Mouse (Mus musculus) spleen, adult 2 months (tissue): Measurements from ENCODE around the gene Sema3e. TPM values are rescaled to one million over a fixed set of nuclear protein-coding genes. Genes with fewer than 3 reads are reported as not detected.

Source experiments
- DNase-seq, 2 experiments: peaks; one replicate each; pipeline versions ENCODE4 v3.0.0 to v3.0.0-alpha.2; 2012 to 2021; ENCODE audit warnings: low spot score in 2 of 2, low read depth in 1 of 2
- H3K27ac ChIP-seq: fragments of 200-500 bp; 2 replicates; pipeline ENCODE4 v1.5.1; 2012; ENCODE audit warnings: low read length, inconsistent platforms; ENCODE audit not compliant: insufficient read depth
- H3K27me3 ChIP-seq: fragments of 200-500 bp; 2 replicates; pipeline ENCODE4 v1.6.1; 2012; ENCODE audit warnings: mild to moderate bottlenecking, moderate library complexity, low read length, inconsistent platforms; ENCODE audit not compliant: control insufficient read depth, insufficient read depth
- H3K36me3 ChIP-seq: fragments of 200-500 bp; 2 replicates; pipeline ENCODE4 v1.6.1; 2012; ENCODE audit warnings: mild to moderate bottlenecking, low read length, inconsistent platforms; ENCODE audit not compliant: control insufficient read depth, insufficient read depth
- H3K4me1 ChIP-seq: fragments of 200-500 bp; 2 replicates; pipeline ENCODE4 v1.6.1; 2011; ENCODE audit warnings: inconsistent platforms; ENCODE audit not compliant: control insufficient read depth, insufficient read depth, insufficient read length
- H3K4me3 ChIP-seq: fragments of 200-500 bp; 2 replicates; pipeline ENCODE4 v1.5.1; 2011; ENCODE audit warnings: mild to moderate bottlenecking, inconsistent platforms; ENCODE audit not compliant: insufficient read depth, insufficient read length; ENCODE audit errors: extremely low read depth
- CTCF ChIP-seq: fragments of 200-500 bp; IDR thresholded peaks from 2 replicates; pipeline ENCODE4 v1.5.1; 2011; ENCODE audit warnings: mild to moderate bottlenecking, inconsistent platforms; ENCODE audit not compliant: insufficient read depth, insufficient read length, insufficient replicate concordance; ENCODE audit errors: extremely low read depth
- POLR2A ChIP-seq: fragments of 200-500 bp; IDR thresholded peaks from 2 replicates; pipeline ENCODE4 v1.6.1; 2011; ENCODE audit warnings: low read depth, low read length, inconsistent platforms
- WGBS: fragments of 180-500 bp; shearing (Covaris S2); methylation state at CpG from one replicate; pipeline ENCODE4 v1.1.7; 2018; 5-methylcytosine and 5-hydroxymethylcytosine counted together
- polyA plus RNA-seq: library from polyadenylated mRNA; depleted of rRNA; stranded (reverse); fragments of >200 nt; gene quantifications from 2 replicates; pipeline ENCODE4 v1.2.3, GENCODE M21; 2012; rRNA removed

The Sema3e gene
- 0.05 TPM in 1 of 2 replicates, not detected in the other for polyA plus RNA-seq

- Histone ChIP-seq H3K27me3 (no peaks in the 10 kb centered on the region; the same call in 1 of the 2 replicates), H3K27ac (no peak within 1 kb of the TSS), H3K4me1 (no peaks in the 10 kb centered on the region), H3K36me3 (no peaks in the 10 kb centered on the region), H3K4me3 (no peak within 1 kb of the TSS)
- TF ChIP-seq CTCF (no peak), POLR2A (no peak)
- WGBS: 7% methylated on average over 47 of the region's 47 CpGs
- DNase-seq: no peak
Observed at GRCm38 (mm10) chr5:14025205-14026124, at the start of gene Sema3e. Gene Sema3e (plus strand): TSS chr5:14025276.

GRCm38 (mm10) chr5:13977576-13977975, 47.5 kb upstream of the Sema3e start:
- no peak for TF ChIP-seq POLR2A
- no peak for TF ChIP-seq CTCF
- WGBS: 76% methylated on average over 3 of the region's 3 CpGs

GRCm38 (mm10) chr5:13979156-13979555, 45.9 kb upstream of the Sema3e start:
- H3K4me3 ChIP-seq: no peak overlapping the region
- DNase-seq: no peak
- TF ChIP-seq CTCF (no peak), POLR2A (no peak)
- no peaks in the 10 kb centered on the region for H3K36me3 ChIP-seq
- H3K27me3 ChIP-seq: no peaks in the 10 kb centered on the region
- no peak overlapping the region for H3K27ac ChIP-seq
- no peaks in the 10 kb centered on the region for H3K4me1 ChIP-seq
- 86% methylated on average over 4 of the region's 4 CpGs for WGBS

More at GRCm38 (mm10) chr5:13977576-13977975, 47.5 kb upstream of the Sema3e start:
- no peaks in the 10 kb centered on the region for H3K27me3 ChIP-seq
- H3K4me3 ChIP-seq: no peak overlapping the region
- H3K27ac ChIP-seq: no peak overlapping the region
- H3K36me3 ChIP-seq: no peaks in the 10 kb centered on the region
- no peak for DNase-seq
- no peaks in the 10 kb centered on the region for H3K4me1 ChIP-seq

GRCm38 (mm10) chr5:13982417-13983054, 42.5 kb upstream of the Sema3e start:
- no peak overlapping the region for H3K27ac ChIP-seq
- WGBS: 73% methylated on average over 7 of the region's 7 CpGs
- H3K27me3 ChIP-seq: no peaks in the 10 kb centered on the region
- no peak overlapping the region for H3K4me3 ChIP-seq
- no peak for DNase-seq
- no peaks in the 10 kb centered on the region for H3K4me1 ChIP-seq
- H3K36me3 ChIP-seq: no peaks in the 10 kb centered on the region
- TF ChIP-seq CTCF (no peak), POLR2A (no peak)

GRCm38 (mm10) chr5:13983608-13984007, 41.5 kb upstream of the Sema3e start:
- WGBS: 30% methylated on average over 4 of the region's 4 CpGs
- DNase-seq: no peak
- no peak overlapping the region for H3K4me3 ChIP-seq
- H3K27me3 ChIP-seq: no peaks in the 10 kb centered on the region
- no peak overlapping the region for H3K27ac ChIP-seq
- H3K4me1 ChIP-seq: no peaks in the 10 kb centered on the region
- H3K36me3 ChIP-seq: no peaks in the 10 kb centered on the region
- no peak for TF ChIP-seq CTCF
- TF ChIP-seq POLR2A: no peak

GRCm38 (mm10) chr5:13985669-13986068, 39.4 kb upstream of the Sema3e start:
- WGBS: 72% methylated on average over 3 of the region's 3 CpGs
- H3K36me3 ChIP-seq: no peaks in the 10 kb centered on the region
- H3K4me1 ChIP-seq: no peaks in the 10 kb centered on the region
- H3K27me3 ChIP-seq: no peaks in the 10 kb centered on the region
- H3K27ac ChIP-seq: no peak overlapping the region
- TF ChIP-seq CTCF: no peak
- no peak for TF ChIP-seq POLR2A
- no peak for DNase-seq
- no peak overlapping the region for H3K4me3 ChIP-seq

- no peak for DNase-seq
- no peak overlapping the region for H3K4me3 ChIP-seq
- H3K4me1 ChIP-seq: no peaks in the 10 kb centered on the region
- H3K27ac ChIP-seq: no peak overlapping the region
- no peaks in the 10 kb centered on the region for H3K36me3 ChIP-seq
- 43% methylated on average over 1 of the region's 1 CpGs for WGBS
- no peaks in the 10 kb centered on the region for H3K27me3 ChIP-seq
- no peak for TF ChIP-seq POLR2A
- no peak for TF ChIP-seq CTCF
Observed at GRCm38 (mm10) chr5:13987123-13987522, 38.0 kb upstream of the Sema3e start.
